14 mouse cellular contexts compared by ENCODE assay signal in the genomic region with DNA sequence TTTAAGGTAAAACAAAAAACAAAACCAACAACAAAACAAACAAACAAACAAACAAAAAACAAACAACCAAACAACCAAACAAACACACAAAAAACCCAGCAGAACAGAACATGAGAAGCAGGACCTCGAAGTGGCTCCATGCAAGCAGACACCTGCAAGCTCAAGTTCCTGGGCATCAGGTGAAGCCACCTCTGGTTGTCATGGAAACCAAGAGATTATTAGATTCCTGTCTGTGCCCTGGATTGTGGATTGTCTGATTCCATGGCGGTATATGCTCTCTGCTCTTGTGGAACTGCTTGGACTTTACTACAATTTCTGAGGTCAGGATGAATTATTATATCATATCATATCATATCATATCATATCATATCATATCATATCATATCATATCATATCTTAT.
DNase-seq lines count a peak whose midpoint lies in the region; ATAC-seq and TF ChIP-seq lines count a peak whose summit lies in the region.
"Had no signal": no experiment of that assay in that cellular context is flagged by ENCODE, and none has a peak within 500 bp of the region (broad histone marks: within the 10 kb centered on the region; RNA-seq: fewer than 3 reads in every experiment).

No protein-coding gene starts in this region.

- TF ChIP-seq EP300 in stomach, postnatal 0 days (optimal IDR thresholded peaks at IDR 0.05) = no peak

- DNase-seq in heart, adult 11 months = no peak
- no peak for DNase-seq in stomach, postnatal 0 days (ENCODE audit: low spot score)
- DNase-seq in hindbrain, postnatal 0 days (ENCODE audit: low spot score) = peak; percentile 43
- DNase-seq in spleen, adult 12 weeks (ENCODE audit: low spot score) = no peak
- no peak for DNase-seq in right cerebral cortex, postnatal 25 days
- no peak for DNase-seq in adrenal gland, adult 18-20 months (ENCODE audit: low spot score in 2 of 2)
- DNase-seq: adrenal gland, postnatal 10 days; thymus, adult 18-20 months had no signal

- H3K27me3 ChIP-seq in heart, embryonic 15.5 days = 0 out of 2 replicates have a peak, but pooled peaks cover 4% of the 10 kb centered on the region
- H3K27me3 ChIP-seq in stomach, embryonic 14.5 days (ENCODE audit: control insufficient read depth, insufficient read depth, low read length) = no peaks in the 10 kb centered on the region
- H3K27me3 ChIP-seq in stomach, postnatal 0 days (ENCODE audit: control insufficient read depth, insufficient read depth, low read length) = no peaks in the 10 kb centered on the region
- no peaks in the 10 kb centered on the region for H3K27me3 ChIP-seq in hindbrain, postnatal 0 days (ENCODE audit: insufficient read depth, low read length)
- H3K27me3 ChIP-seq: embryonic facial prominence, embryonic 15.5 days; neural tube, embryonic 12.5 days had no signal

- no peak overlapping the region for H3K9ac ChIP-seq in heart, embryonic 15.5 days
- no peak overlapping the region for H3K9ac ChIP-seq in stomach, embryonic 14.5 days (replicated peaks; ENCODE audit: low read depth, low read length)
- no peak overlapping the region for H3K9ac ChIP-seq in stomach, postnatal 0 days (ENCODE audit: low read length)
- no peak overlapping the region for H3K9ac ChIP-seq in hindbrain, postnatal 0 days (replicated peaks; ENCODE audit: low read length)
- H3K9ac ChIP-seq: embryonic facial prominence, embryonic 15.5 days; neural tube, embryonic 12.5 days had no signal

- H3K4me2 ChIP-seq in heart, embryonic 15.5 days = 0 out of 2 replicates have a peak overlapping the region, but pooled peaks have one; percentile 55
- peak overlapping the region; percentile 24; the same call in 1 of the 2 replicates for H3K4me2 ChIP-seq in stomach, embryonic 14.5 days (replicated peaks; ENCODE audit: low read depth, low read length)
- no peak overlapping the region for H3K4me2 ChIP-seq in stomach, postnatal 0 days (replicated peaks; ENCODE audit: low read depth)
- H3K4me2 ChIP-seq in hindbrain, postnatal 0 days (ENCODE audit: low read depth, low read length) = peak overlapping the region; percentile 47
- H3K4me2 ChIP-seq: liver, embryonic 11.5 days had no signal

- no peak overlapping the region for H3K27ac ChIP-seq in heart, embryonic 15.5 days
- no peak overlapping the region for H3K27ac ChIP-seq in stomach, embryonic 14.5 days (ENCODE audit: low read length)
- no peak overlapping the region for H3K27ac ChIP-seq in stomach, postnatal 0 days (replicated peaks)
- no peak overlapping the region for H3K27ac ChIP-seq in hindbrain, postnatal 0 days
- H3K27ac ChIP-seq: embryonic facial prominence, embryonic 15.5 days; kidney, postnatal 0 days; neural tube, embryonic 12.5 days had no signal

- H3K4me3 ChIP-seq in heart, embryonic 15.5 days = no peak overlapping the region
- H3K4me3 ChIP-seq in stomach, embryonic 14.5 days (ENCODE audit: low read depth, low read length) = no peak overlapping the region
- no peak overlapping the region for H3K4me3 ChIP-seq in stomach, postnatal 0 days (ENCODE audit: low read depth, low read length)
- H3K4me3 ChIP-seq in hindbrain, postnatal 0 days (ENCODE audit: low read length) = no peak overlapping the region
- H3K4me3 ChIP-seq: neural tube, embryonic 12.5 days had no signal

- no peaks in the 10 kb centered on the region for H3K36me3 ChIP-seq in heart, embryonic 15.5 days
- no peaks in the 10 kb centered on the region for H3K36me3 ChIP-seq in stomach, embryonic 14.5 days (ENCODE audit: control insufficient read depth, insufficient read depth, low read length)
- H3K36me3 ChIP-seq in stomach, postnatal 0 days (ENCODE audit: control insufficient read depth, insufficient read depth, low read length) = no peaks in the 10 kb centered on the region
- no peaks in the 10 kb centered on the region for H3K36me3 ChIP-seq in hindbrain, postnatal 0 days (ENCODE audit: insufficient read depth, low read length)
- H3K36me3 ChIP-seq: embryonic facial prominence, embryonic 15.5 days; neural tube, embryonic 12.5 days had no signal

- no peak for ATAC-seq in heart, embryonic 15.5 days (replicated peaks; ENCODE audit: insufficient number of reproducible peaks, insufficient read depth, low FRiP score, low read depth)
- ATAC-seq in stomach, embryonic 14.5 days (ENCODE audit: insufficient number of reproducible peaks, insufficient read depth, low FRiP score, low read depth) = no peak
- no peak for ATAC-seq in stomach, postnatal 0 days (ENCODE audit: low FRiP score, low TSS enrichment)
- ATAC-seq in hindbrain, postnatal 0 days = no peak

- no peaks in the 10 kb centered on the region for H3K9me3 ChIP-seq in heart, embryonic 15.5 days (replicated peaks)
- H3K9me3 ChIP-seq in stomach, embryonic 14.5 days (ENCODE audit: control insufficient read depth, low read depth, low read length) = no peaks in the 10 kb centered on the region
- no peaks in the 10 kb centered on the region for H3K9me3 ChIP-seq in stomach, postnatal 0 days (ENCODE audit: control insufficient read depth, low read length)
- H3K9me3 ChIP-seq in hindbrain, postnatal 0 days (ENCODE audit: low read length) = no peaks in the 10 kb centered on the region
- H3K9me3 ChIP-seq: embryonic facial prominence, embryonic 15.5 days; neural tube, embryonic 12.5 days had no signal

- peaks cover 4% of the 10 kb centered on the region; the same call in 1 of the 2 replicates for H3K4me1 ChIP-seq in heart, embryonic 15.5 days (replicated peaks)
- no peaks in the 10 kb centered on the region for H3K4me1 ChIP-seq in stomach, embryonic 14.5 days (ENCODE audit: control insufficient read depth, insufficient read depth, low read length)
- no peaks in the 10 kb centered on the region for H3K4me1 ChIP-seq in stomach, postnatal 0 days (replicated peaks; ENCODE audit: control insufficient read depth, insufficient read depth)
- H3K4me1 ChIP-seq in hindbrain, postnatal 0 days (ENCODE audit: insufficient read depth, low read length) = no peaks in the 10 kb centered on the region
- H3K4me1 ChIP-seq: neural tube, embryonic 12.5 days had no signal

- no peak for TF ChIP-seq CTCF in stomach, postnatal 0 days (IDR thresholded peaks at IDR 0.05; ENCODE audit: low read depth)
- no peak for TF ChIP-seq CTCF in hindbrain, postnatal 0 days (IDR thresholded peaks at IDR 0.05; ENCODE audit: low read depth)

- WGBS in heart, embryonic 15.5 days = 84% methylated on average over 2 of the region's 2 CpGs
- WGBS in stomach, embryonic 14.5 days = 85% methylated on average over 2 of the region's 2 CpGs
- WGBS in stomach, postnatal 0 days = 88% methylated on average over 2 of the region's 2 CpGs
- WGBS in hindbrain, postnatal 0 days = 80% methylated on average over 2 of the region's 2 CpGs
